Mouse (Mus musculus): ENCODE measurements around the gene Ppp2r1b.
A peak's percentile ranks its signal among the peaks of the same experiment; 100 is the strongest.
"Not testable (repeated sequence)": the region's sequence is repeated elsewhere in the genome, so short reads cannot be mapped to it uniquely, and the experiment has no call there.

The Ppp2r1b gene

DNA sequence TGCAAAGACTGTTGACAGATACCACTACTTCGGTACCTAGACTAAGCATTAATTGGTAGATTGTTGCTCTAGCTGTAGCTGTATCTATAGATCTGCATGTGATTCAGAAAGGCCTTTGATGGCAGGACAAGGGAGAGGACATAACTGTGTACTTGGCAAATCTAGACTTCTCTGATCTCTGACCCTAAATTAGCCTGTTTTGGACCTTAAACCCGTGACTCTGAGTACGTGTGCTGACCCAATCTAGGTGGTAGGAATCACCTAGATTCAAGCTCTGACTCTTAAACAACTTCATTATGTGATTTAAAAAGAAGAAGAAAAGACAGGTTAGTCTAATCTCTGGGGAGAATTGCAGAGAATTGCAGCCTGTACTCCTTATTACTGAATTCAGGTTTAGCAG is at the start of gene Ppp2r1b:
Ppp2r1b (plus strand) TSS at position 221 of the 400 bp plus-strand sequence.
- peak; percentile 65 for DNase-seq

DNA sequence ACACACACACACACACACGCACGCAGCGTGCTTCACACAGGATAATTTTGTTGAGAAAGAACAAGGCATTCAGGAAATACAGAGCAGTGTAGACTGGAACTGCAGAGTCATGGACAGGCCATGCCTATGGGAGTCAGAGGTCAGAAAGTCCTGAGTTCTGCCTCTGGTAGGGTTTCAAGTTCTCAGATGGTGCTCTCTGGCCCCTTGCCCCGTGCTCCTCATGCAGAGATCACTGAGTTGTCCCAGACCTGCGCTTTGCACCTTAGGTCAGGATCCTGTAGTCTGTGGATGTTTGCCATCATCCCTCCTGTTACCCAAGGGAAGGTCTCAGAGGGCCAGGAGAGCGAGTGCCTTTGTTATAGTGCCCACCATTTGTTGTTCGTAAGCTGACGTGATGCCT is 48.3 kb upstream of the Ppp2r1b start:
- DNase-seq, result peak; percentile 60

- no peak for DNase-seq
These were observed 47.5 kb upstream of the Ppp2r1b start for GRCm38 (mm10) chr9:50797641-50798040.

DNA sequence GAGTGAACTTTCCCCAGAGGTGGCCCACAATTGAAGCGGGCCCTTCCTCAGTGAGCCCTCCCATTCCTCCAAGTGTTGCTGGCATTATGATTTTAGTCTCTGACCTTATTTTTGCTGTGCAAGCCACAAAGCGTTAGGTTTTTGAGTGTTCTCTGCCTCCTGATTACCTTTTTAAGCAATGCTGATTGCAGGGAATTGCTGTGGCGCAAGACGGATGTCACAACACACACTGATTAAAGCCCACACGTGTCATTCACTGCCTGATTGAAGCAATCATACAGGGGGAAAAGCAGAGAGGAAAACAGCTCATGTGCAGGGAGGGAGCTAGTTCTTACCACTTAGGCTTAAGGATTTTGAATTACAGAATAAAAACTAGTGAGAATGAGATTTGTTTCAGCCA is 46.7 kb upstream of the Ppp2r1b start:
- DNase-seq, result no peak

GRCm38 (mm10) chr9:50800985-50801384 is 44.1 kb upstream of the Ppp2r1b start:
- DNase-seq, result peak; percentile 70

DNA sequence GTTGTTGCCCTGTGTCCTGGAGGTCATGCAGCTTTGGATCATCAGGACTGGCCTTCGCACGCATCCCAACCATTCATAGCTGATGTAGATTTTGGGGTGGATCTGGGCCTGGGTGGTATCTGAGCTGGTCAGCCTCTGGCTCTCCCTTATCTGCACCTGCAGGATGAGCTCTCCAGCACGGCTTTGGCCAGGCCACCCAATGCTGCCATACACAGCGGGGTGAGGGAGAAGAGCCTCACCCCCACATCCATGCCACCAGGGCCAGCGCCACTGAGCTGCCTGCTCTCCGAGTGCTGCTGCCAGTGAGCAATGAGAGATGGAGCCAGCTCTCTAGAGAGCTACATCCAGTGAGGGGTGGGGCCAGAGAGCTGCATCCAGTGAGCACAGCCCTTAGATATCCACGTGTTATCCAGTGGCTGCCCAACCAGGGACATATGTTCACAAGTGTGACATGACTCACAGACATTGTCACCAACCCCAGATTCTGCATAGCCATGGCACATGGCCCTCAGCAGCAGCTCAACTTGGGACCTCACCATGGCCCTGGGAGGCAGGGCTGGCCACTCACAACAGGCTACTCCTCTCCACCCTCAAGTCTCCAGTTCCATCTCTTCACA is 41.9 kb upstream of the Ppp2r1b start:
- no peak for DNase-seq

DNA sequence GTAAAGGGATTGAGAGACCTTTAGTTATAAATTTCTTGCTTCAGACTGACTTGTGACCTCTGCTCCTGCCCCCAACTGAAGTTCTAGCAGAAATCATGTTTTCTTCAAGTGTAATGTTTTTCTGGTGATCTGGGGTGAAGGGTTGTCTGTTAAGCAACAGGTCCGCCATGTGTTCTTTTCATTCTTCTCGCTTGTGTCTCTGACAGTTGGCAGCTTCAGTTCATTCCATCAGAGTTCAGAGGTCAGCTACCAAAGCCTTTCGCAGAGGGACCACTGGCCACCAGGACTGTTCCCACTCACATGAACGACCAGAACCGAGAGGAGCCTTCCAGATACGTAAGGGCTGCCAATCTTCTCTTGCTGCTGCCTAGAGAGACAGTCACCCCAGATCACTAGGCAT is 36.6 kb upstream of the Ppp2r1b start:
- peak; percentile 76 for DNase-seq

- DNase-seq, result no peak
These were observed 36.0 kb upstream of the Ppp2r1b start for GRCm38 (mm10) chr9:50809146-50809545.

- DNase-seq, result no peak
These were observed 33.9 kb upstream of the Ppp2r1b start for GRCm38 (mm10) chr9:50811187-50811586.

DNA sequence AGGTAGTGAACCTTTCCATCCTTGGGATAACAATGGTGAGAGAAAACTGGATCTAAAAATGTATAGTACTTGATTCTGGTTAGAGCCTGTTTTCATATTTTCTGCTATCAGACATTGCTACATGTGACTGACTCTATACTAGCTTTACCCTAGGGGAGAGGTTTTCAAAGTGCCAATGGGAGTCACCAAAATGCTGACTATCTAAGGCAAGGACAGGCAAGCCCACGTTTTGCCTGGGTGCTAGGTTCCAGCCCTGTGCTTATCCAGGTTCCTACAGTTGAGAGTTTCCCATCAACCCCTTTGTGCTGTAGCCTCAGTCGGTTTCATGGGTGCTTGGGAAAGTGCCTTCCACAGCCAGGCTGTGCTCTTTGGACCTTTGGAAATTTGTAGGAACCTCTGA is 33.4 kb upstream of the Ppp2r1b start:
- DNase-seq, result no peak

- no peak for DNase-seq
These were observed 31.3 kb upstream of the Ppp2r1b start for GRCm38 (mm10) chr9:50813796-50814195.

- no peak for DNase-seq
These were observed 29.4 kb upstream of the Ppp2r1b start for GRCm38 (mm10) chr9:50815666-50816065.

GRCm38 (mm10) chr9:50816512-50816911 is 28.6 kb upstream of the Ppp2r1b start:
- no peak for DNase-seq

DNA sequence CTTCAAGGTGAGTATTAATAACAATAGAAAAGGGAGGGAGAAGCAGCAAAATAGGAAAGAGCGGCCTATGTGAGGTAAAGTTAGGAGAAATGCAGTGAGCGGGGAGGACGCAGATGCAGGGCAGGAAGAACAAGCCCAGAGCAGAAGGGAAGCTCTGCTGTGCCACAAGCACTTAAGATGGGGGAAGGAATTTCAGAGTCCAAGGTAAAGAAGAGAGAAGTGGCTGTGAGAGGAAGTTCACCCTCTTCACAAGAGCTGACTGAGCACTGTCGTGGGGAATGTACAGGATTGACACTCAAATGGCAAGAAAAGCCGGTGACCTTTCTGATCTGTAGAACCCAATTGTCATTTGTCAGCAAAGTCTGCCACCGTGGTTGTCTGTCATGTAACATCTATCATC is 27.1 kb upstream of the Ppp2r1b start:
- no peak for DNase-seq

DNA sequence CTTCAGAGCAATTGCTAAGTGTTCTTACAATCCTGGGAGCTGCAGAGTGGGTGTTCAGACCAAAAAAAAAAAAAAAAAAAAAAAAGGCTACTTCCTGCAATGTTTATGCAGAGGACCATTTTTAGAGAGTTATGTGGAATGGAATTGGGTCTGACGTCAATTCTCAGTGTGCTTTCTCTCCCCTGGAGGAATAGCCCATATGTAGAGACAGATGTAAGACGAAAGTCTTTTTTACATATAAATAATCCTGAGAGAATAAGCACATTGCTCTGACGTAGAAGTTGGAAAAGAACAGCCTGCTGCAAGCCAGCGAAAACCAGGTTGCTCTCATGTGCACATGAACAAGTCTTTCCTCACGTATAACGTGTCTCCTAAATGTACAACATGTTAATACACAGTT is 25.4 kb upstream of the Ppp2r1b start:
- DNase-seq, result no peak

- DNase-seq, result no peak
These were observed 23.4 kb upstream of the Ppp2r1b start for GRCm38 (mm10) chr9:50821651-50822050.

DNA sequence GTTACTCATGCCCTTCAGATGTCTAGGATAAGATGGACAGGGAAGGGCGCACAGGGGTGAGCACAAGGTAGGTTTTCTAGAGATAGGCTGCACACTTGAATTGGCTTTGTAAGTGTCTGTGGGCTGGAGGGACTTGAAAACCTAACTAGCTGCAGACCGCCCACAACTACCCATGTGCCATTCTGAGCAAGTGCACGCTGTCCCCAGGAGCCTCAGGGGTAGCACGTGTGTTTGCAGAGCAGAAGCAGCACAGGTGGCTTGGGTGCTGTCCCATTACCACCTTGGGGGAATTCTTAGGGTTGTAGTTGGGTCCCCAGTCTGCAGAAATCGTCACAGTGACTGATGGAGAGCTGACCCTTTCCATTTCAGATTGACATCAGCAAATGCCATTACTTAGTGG is 22.9 kb upstream of the Ppp2r1b start:
- DNase-seq, result no peak

- no peak for DNase-seq
These were observed 21.2 kb upstream of the Ppp2r1b start for GRCm38 (mm10) chr9:50823779-50824453.

DNA sequence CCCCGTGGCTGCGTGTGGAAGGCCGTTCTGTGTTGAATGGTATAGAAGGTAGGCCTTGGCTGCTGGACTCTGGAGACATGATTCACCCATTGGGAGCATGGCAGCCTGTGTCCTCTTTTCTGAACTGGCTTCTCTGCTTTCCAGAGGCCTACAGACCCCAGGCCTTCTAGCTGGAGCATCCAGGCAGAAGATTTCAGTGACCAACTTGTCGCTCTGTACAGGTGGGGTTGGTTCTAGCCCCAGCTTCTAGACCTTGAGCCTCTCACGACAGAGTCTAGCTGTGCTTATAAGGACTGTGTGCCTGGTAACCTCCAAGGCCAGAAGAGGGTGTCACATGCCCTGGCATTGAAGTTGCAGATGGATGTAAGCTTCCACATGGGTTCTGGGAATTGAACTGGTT is 13.6 kb upstream of the Ppp2r1b start:
- DNase-seq, result no peak

DNA sequence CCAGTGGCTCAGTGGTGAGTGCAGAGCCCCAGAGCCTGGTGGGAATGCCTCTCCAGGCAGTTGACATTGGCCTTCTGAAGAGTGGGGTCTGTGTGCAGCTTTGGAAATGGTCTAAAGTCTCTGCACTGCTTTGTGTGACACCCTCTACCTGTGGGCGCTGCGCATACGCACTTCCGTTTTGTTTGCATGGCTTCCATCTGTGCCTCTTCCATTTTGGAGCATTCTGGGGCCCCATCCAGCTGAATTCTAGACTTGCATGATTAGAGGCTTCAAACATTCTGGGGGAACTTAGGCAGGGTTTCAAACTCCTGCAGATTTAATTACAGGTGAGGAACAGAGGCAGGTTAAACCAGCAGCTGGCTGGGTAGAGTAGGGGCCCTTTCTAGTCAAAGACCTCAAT is 12.9 kb upstream of the Ppp2r1b start:
- DNase-seq, result no peak

DNA sequence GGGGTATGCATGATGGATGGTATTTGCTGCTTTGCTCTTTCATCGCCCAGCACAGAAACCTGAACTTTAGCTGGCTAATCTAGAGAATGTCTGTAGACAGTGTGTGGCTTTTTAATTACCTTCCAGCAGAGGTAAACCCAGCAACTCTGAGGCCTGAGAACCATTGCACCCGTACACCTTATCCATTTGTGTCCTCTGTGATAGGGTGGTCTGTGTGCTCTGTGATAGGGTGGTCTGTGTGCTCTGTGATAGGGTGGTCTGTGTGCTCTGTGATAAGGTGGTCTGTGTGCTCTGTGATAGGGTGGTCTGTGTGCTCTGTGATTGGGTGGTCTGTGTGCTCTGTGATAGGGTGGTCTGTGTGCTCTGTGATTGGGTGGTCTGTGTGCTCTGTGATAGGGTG is 12.5 kb upstream of the Ppp2r1b start:
- DNase-seq, result not testable (repeated sequence)

GRCm38 (mm10) chr9:50833786-50834185 is 11.3 kb upstream of the Ppp2r1b start:
- DNase-seq, result no peak

DNA sequence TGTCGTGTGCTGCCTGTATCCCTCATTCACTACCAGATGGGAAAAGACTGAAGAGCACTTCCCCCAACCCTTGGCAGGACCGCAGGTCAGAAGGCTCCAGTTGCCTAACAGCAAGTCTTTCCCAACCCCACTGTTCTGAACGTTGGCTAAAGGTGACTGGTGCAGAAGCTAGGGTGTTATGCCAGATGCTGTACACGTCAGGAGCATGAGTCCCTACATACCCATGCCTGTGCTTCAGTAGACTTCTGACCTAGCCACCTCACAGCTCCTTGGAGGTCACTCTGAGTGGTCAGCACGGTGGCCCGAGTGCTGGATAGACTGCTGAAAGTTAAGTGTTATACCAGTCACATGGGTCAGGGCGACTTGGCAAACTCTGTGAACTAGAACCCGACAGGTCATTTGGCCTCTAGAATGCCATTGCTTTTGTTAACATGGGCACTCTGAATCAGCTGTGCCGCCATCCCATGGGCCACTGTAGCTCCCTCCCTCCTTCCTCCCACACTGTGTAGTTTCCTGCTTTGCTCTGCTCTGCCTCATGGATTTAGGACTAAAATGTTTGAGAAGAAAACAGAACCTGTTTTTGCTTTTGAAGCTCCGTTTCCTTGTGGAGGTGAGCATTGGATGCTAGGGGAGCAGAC is 9.9 kb upstream of the Ppp2r1b start:
- DNase-seq, result no peak

- no peak for DNase-seq
These were observed 9.0 kb upstream of the Ppp2r1b start for GRCm38 (mm10) chr9:50836097-50836496.
